Mouse (Mus musculus): ENCODE measurements at regions not wholly inside any gene's neighbourhood (a gene's known extent, or its start where the extent isn't known, plus 50 kb on each side); places are given as distances from the start of the nearest gene placed in this dataset.

GRCm38 (mm10) chr10:120682021-120682420 is 205.8 kb upstream of the Hmga2 start:
- no peak for TF ChIP-seq CTCF (conservative IDR thresholded peaks at IDR 0.05; ENCODE audit: insufficient read depth, insufficient read length, low read depth, low read length)
- TF ChIP-seq POLR2A (IDR thresholded peaks at IDR 0.05; ENCODE audit: low read depth, low read length) = no peak

Measured in kidney, adult 2 months (tissue).